Mouse (Mus musculus): ENCODE results near the gene Ccn1. TPM values are rescaled to one million over a fixed set of nuclear protein-coding genes. Genes with fewer than 3 reads are reported as not detected.

The Ccn1 gene
- total RNA-seq (2014; rRNA removed) (3.8 and 4.9 TPM in 2 replicates), polyA plus RNA-seq (2015; fragmentation: Nextera tagmentation; extraction: Ambion mirVana) (5.3 and 5.6 TPM in 2 replicates)

DNA sequence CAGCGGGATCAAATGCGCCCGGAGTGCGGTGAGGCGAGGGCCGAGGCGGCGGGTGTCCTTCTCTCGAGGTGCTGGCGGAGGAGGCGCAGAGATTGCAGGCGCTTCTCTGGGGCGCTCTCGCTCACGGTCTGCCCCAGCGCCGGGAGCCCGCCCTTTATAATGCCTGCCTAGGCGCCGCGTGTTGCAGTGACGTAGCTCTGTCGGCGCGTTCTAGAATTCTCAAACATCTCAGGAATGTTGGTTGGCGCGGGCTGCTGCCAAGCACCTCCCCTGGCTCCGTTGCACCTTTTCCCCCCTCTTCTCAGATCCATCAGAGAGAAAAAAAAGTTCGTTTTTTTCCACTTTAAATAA, at the start of gene Ccn1:
Gene Ccn1, minus strand, starts transcription at position 130 of the 351 bp plus-strand sequence.
- ATAC-seq (ENCODE audit: low FRiP score) (peak; percentile 55), DNase-seq (ENCODE audit: low spot score) (peak; percentile 68)
- peak within 1 kb of the TSS; percentile 51 for H3K4me3 ChIP-seq (ENCODE audit: low read depth, low read length)
- no peak for TF ChIP-seq CTCF (IDR thresholded peaks at IDR 0.05)
- H3K27me3 ChIP-seq (ENCODE audit: insufficient read depth, low read length), result peaks cover 14% of the 10 kb centered on the region; the same call in 1 of the 2 replicates
- under 1% methylated on average over 29 of the region's 29 CpGs for WGBS
- H3K4me2 ChIP-seq (ENCODE audit: low read depth, low read length, poor library complexity, severe bottlenecking), result peak within 1 kb of the TSS; percentile 95
- H3K9ac ChIP-seq (replicated peaks; ENCODE audit: low read length, poor library complexity, severe bottlenecking), result peak within 1 kb of the TSS; percentile 51
- H3K27ac ChIP-seq (ENCODE audit: low read depth, low read length), result no peak within 1 kb of the TSS
- no peaks in the 10 kb centered on the region for H3K9me3 ChIP-seq (ENCODE audit: low read length)
- H3K36me3 ChIP-seq (ENCODE audit: insufficient read depth, low read length), result no peaks in the 10 kb centered on the region
- H3K4me1 ChIP-seq (ENCODE audit: insufficient read depth, low read length), result peaks cover 8% of the 10 kb centered on the region; the same call in 1 of the 2 replicates

GRCm38 (mm10) chr3:145693361-145693760, 43.6 kb upstream of the Ccn1 start:
- Histone ChIP-seq H3K4me3 (ENCODE audit: low read depth, low read length) (no peak overlapping the region), H3K4me2 (ENCODE audit: low read depth, low read length, poor library complexity, severe bottlenecking) (no peak overlapping the region), H3K27me3 (ENCODE audit: insufficient read depth, low read length) (no peaks in the 10 kb centered on the region), H3K9me3 (ENCODE audit: low read length) (no peaks in the 10 kb centered on the region), H3K9ac (replicated peaks; ENCODE audit: low read length, poor library complexity, severe bottlenecking) (no peak overlapping the region), H3K27ac (ENCODE audit: low read depth, low read length) (no peak overlapping the region), H3K4me1 (ENCODE audit: insufficient read depth, low read length) (no peaks in the 10 kb centered on the region), H3K36me3 (ENCODE audit: insufficient read depth, low read length) (no peaks in the 10 kb centered on the region)
- 90% methylated on average over 2 of the region's 2 CpGs for WGBS
- no peak for ATAC-seq (ENCODE audit: low FRiP score)
- no peak for DNase-seq (ENCODE audit: low spot score)
- no peak for TF ChIP-seq CTCF (IDR thresholded peaks at IDR 0.05)

- Histone ChIP-seq H3K4me3 (ENCODE audit: low read depth, low read length) (no peak overlapping the region), H3K36me3 (ENCODE audit: insufficient read depth, low read length) (no peaks in the 10 kb centered on the region), H3K27me3 (ENCODE audit: insufficient read depth, low read length) (no peaks in the 10 kb centered on the region), H3K9ac (replicated peaks; ENCODE audit: low read length, poor library complexity, severe bottlenecking) (no peak overlapping the region), H3K4me1 (ENCODE audit: insufficient read depth, low read length) (no peaks in the 10 kb centered on the region), H3K4me2 (ENCODE audit: low read depth, low read length, poor library complexity, severe bottlenecking) (no peak overlapping the region), H3K27ac (ENCODE audit: low read depth, low read length) (no peak overlapping the region), H3K9me3 (ENCODE audit: low read length) (no peaks in the 10 kb centered on the region)
- TF ChIP-seq CTCF (IDR thresholded peaks at IDR 0.05), result no peak
- 84% methylated on average over 9 of the region's 9 CpGs for whole genome bisulfite sequencing
- DNase-seq (ENCODE audit: low spot score) (no peak), ATAC-seq (ENCODE audit: low FRiP score) (no peak)
These were observed 42.3 kb upstream of the Ccn1 start for GRCm38 (mm10) chr3:145692037-145692436.

GRCm38 (mm10) chr3:145691415-145691814, 41.6 kb upstream of the Ccn1 start:
- no peak for ATAC-seq (ENCODE audit: low FRiP score)
- H3K4me1 ChIP-seq (ENCODE audit: insufficient read depth, low read length), result no peaks in the 10 kb centered on the region
- H3K4me2 ChIP-seq (ENCODE audit: low read depth, low read length, poor library complexity, severe bottlenecking), result no peak overlapping the region
- no peak overlapping the region for H3K9ac ChIP-seq (replicated peaks; ENCODE audit: low read length, poor library complexity, severe bottlenecking)
- WGBS, result 66% methylated on average over 7 of the region's 7 CpGs
- H3K27me3 ChIP-seq (ENCODE audit: insufficient read depth, low read length), result no peaks in the 10 kb centered on the region
- no peak overlapping the region for H3K27ac ChIP-seq (ENCODE audit: low read depth, low read length)
- no peaks in the 10 kb centered on the region for H3K36me3 ChIP-seq (ENCODE audit: insufficient read depth, low read length)
- H3K4me3 ChIP-seq (ENCODE audit: low read depth, low read length), result no peak overlapping the region
- TF ChIP-seq CTCF (IDR thresholded peaks at IDR 0.05), result no peak
- H3K9me3 ChIP-seq (ENCODE audit: low read length), result no peaks in the 10 kb centered on the region
- no peak for DNase-seq (ENCODE audit: low spot score)

GRCm38 (mm10) chr3:145689271-145689670, 39.5 kb upstream of the Ccn1 start:
- Histone ChIP-seq H3K36me3 (ENCODE audit: insufficient read depth, low read length) (no peaks in the 10 kb centered on the region), H3K4me3 (ENCODE audit: low read depth, low read length) (no peak overlapping the region), H3K4me1 (ENCODE audit: insufficient read depth, low read length) (no peaks in the 10 kb centered on the region; the same call in 1 of the 2 replicates), H3K27me3 (ENCODE audit: insufficient read depth, low read length) (no peaks in the 10 kb centered on the region), H3K27ac (ENCODE audit: low read depth, low read length) (no peak overlapping the region), H3K4me2 (ENCODE audit: low read depth, low read length, poor library complexity, severe bottlenecking) (no peak overlapping the region), H3K9me3 (ENCODE audit: low read length) (no peaks in the 10 kb centered on the region), H3K9ac (replicated peaks; ENCODE audit: low read length, poor library complexity, severe bottlenecking) (no peak overlapping the region)
- ATAC-seq (ENCODE audit: low FRiP score), result no peak
- WGBS, result 86% methylated on average over 9 of the region's 9 CpGs
- TF ChIP-seq CTCF (IDR thresholded peaks at IDR 0.05), result no peak
- DNase-seq (ENCODE audit: low spot score), result no peak

DNA sequence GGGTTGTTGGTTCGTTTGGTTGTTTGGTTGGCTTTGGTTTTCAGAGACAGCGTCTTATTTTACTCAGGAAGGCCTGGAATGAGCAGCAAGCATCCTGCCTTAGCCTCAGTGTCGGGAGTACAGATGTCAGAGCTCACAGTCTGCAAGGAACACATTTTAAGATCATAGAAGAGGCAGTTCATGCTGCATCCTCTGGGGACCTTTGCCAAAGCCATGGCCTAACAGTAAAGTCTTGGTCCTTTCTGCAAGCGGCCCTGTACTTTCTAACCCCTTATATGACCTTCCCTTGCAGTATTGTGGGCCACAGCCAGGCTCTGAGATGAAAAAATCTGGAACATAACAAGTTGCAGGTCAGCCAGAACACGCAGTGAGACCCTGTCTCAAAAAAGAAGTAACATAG, 38.1 kb upstream of the Ccn1 start:
- WGBS, result 71% methylated on average over 5 of the region's 5 CpGs
- TF ChIP-seq CTCF (IDR thresholded peaks at IDR 0.05), result no peak
- H3K4me3 ChIP-seq (ENCODE audit: low read depth, low read length), result no peak overlapping the region

More for the DNA sequence above, 38.1 kb upstream of the Ccn1 start:
- Histone ChIP-seq H3K36me3 (ENCODE audit: insufficient read depth, low read length) (no peaks in the 10 kb centered on the region), H3K27me3 (ENCODE audit: insufficient read depth, low read length) (no peaks in the 10 kb centered on the region), H3K4me2 (ENCODE audit: low read depth, low read length, poor library complexity, severe bottlenecking) (no peak overlapping the region), H3K9ac (replicated peaks; ENCODE audit: low read length, poor library complexity, severe bottlenecking) (no peak overlapping the region), H3K9me3 (ENCODE audit: low read length) (no peaks in the 10 kb centered on the region), H3K27ac (ENCODE audit: low read depth, low read length) (no peak overlapping the region), H3K4me1 (ENCODE audit: insufficient read depth, low read length) (no peaks in the 10 kb centered on the region; the same call in 1 of the 2 replicates)
- ATAC-seq (ENCODE audit: low FRiP score) (no peak), DNase-seq (ENCODE audit: low spot score) (no peak)

Measured in midbrain, postnatal 0 days (tissue).